Mouse (Mus musculus) neutrophil, adult 5-6 weeks (primary cell): ENCODE results near the gene Calr3. TPM values are rescaled to one million over a fixed set of nuclear protein-coding genes. Genes with fewer than 3 reads are reported as not detected.

Experiments
- ATAC-seq: fragments of 151-379, 151-347 bp; 2 replicates; pipeline ENCODE4 v1.8.0; 2017; ENCODE audit warnings: mild to moderate bottlenecking, moderate TSS enrichment; ENCODE audit not compliant: insufficient number of reproducible peaks, poor library complexity, low FRiP score, severe bottlenecking; ENCODE audit errors: extremely low read depth
- total RNA-seq: library from RNA; stranded (forward); fragments of 200-1000 nt; gene quantifications from 2 replicates; pipeline ENCODE4 v1.2.3, GENCODE M21; 2017

Gene Calr3
- total RNA-seq, 1 experiment from 2014 or later, result 0.81 TPM

DNA sequence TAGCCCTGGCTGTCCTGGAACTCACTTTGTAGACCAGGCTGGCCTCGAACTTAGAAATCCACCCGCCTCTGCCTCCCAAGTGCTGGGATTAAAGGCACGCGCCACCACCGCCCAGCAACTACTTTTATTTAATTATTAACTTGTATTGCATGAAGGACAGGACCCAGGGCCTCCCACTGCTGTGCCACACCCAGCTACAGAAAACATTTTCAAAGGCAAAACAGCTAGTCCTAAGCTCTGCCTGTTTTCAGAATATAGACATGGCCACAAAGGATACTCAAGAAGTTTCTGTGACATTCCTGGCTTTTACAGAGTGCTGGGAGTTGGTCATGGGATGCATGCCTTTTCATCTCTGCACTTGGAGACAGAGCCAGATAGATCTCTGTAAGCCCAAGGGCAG, 67.4 kb downstream of the Calr3 start:
- ATAC-seq, result no peak

DNA sequence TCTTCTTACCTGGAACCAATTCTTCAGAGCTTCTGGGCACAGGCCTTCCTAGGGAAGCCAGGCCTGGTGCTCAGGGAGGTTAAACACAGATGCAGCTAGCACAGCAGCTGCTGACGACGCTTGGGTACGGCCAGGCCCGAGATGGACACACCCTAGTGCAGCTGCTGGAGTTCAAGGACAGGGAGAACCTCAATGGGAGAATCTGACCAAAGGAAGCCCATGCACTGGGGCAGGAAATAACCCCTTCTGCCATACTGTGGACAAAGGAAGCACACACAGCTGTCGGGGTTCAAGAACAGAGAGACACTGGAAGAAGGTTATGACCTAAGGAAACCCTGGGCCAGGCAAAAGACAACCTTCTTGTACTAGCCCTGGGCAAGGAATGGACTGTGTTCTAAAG, 68.5 kb downstream of the Calr3 start:
- ATAC-seq, result no peak

Other genes starting within 250 kb of the Calr3 start
- gene Cib3, start 231.0 kb downstream of the Calr3 start, total RNA-seq, result 1.6 and 1.7 TPM in 2 replicates
- not detected in 2 replicates for gene Gm11034, start 230.2 kb downstream of the Calr3 start, total RNA-seq
- 259 and 282 TPM in 2 replicates for gene Fam32a, start 224.1 kb downstream of the Calr3 start, total RNA-seq
- gene Ap1m1, start 203.9 kb downstream of the Calr3 start, total RNA-seq, result 156 and 166 TPM in 2 replicates
- gene Gm10282, start 138.6 kb downstream of the Calr3 start, total RNA-seq, result 5.0 and 9.7 TPM in 2 replicates
- gene Klf2, start 124.8 kb downstream of the Calr3 start, total RNA-seq, result 428 and 461 TPM in 2 replicates
- 69.5 and 70.0 TPM in 2 replicates for gene Eps15l1, start 22.4 kb downstream of the Calr3 start, total RNA-seq
- 11.2 and 12.3 TPM in 2 replicates for gene 1700030K09Rik, start within 50 bp of the Calr3 start, total RNA-seq
- gene Cherp, start 31.4 kb upstream of the Calr3 start, total RNA-seq, result 21.0 and 22.2 TPM in 2 replicates
- gene Slc35e1, start 48.7 kb upstream of the Calr3 start, total RNA-seq, result 55.1 and 65.8 TPM in 2 replicates
- 9.1 and 10.1 TPM in 2 replicates for gene Med26, start 104.4 kb upstream of the Calr3 start, total RNA-seq
- 36.3 and 46.4 TPM in 2 replicates for gene Smim7, start 127.2 kb upstream of the Calr3 start, total RNA-seq
- 20.3 and 23.6 TPM in 2 replicates for gene Tmem38a, start 128.2 kb upstream of the Calr3 start, total RNA-seq
- 0.12 TPM in 2 replicates for gene Nwd1, start 202.8 kb upstream of the Calr3 start, total RNA-seq